Comparison of ENCODE assay signal across 8 mouse cellular contexts in genomic region chr5:140749062-140749875, GRCm38 (mm10). TPM values are rescaled to one million over a fixed set of nuclear protein-coding genes. Genes with fewer than 3 reads are reported as not detected.
DNase-seq lines count a peak whose midpoint lies in the region; ATAC-seq lines count a peak whose summit lies in the region.

No protein-coding gene starts in this region.

- WGBS in hindbrain, embryonic 12.5 days, result 24% methylated on average over 12 of the region's 12 CpGs

- no peak overlapping the region for H3K27ac ChIP-seq in hindbrain, embryonic 12.5 days

- H3K4me2 ChIP-seq in hindbrain, embryonic 12.5 days (replicated peaks), result peak overlapping the region; percentile 49

- no peaks in the 10 kb centered on the region for H3K27me3 ChIP-seq in hindbrain, embryonic 12.5 days

- no peaks in the 10 kb centered on the region for H3K36me3 ChIP-seq in hindbrain, embryonic 12.5 days

- peak; percentile 81 for ATAC-seq in frontal cortex, adult (ENCODE audit: low TSS enrichment)
- ATAC-seq in hindbrain, embryonic 12.5 days (ENCODE audit: low FRiP score), result peak; percentile 73

- peak overlapping the region; percentile 22 for H3K4me3 ChIP-seq in hindbrain, embryonic 12.5 days

- H3K9me3 ChIP-seq in hindbrain, embryonic 12.5 days (replicated peaks), result 0 out of 2 replicates have a peak, but pooled peaks cover 5% of the 10 kb centered on the region

- H3K4me1 ChIP-seq in hindbrain, embryonic 12.5 days, result peaks cover 10% of the 10 kb centered on the region

- H3K9ac ChIP-seq in hindbrain, embryonic 12.5 days, result peak overlapping the region; percentile 42

- peak; percentile 89 for DNase-seq in NIH3T3 (ENCODE audit: low read depth)
- DNase-seq in cerebellum, adult 9-11 months, result peak; percentile 76
- peak; percentile 76 to 79 for DNase-seq in layer of hippocampus, postnatal 14 days (ENCODE audit: low spot score in 2 of 2)
- peak; percentile 86 for DNase-seq in lung, postnatal 36 days
- DNase-seq in retina, embryonic 14.5 days (ENCODE audit: low spot score), result peak; percentile 87
- DNase-seq in thymus, postnatal 4 days, result peak; percentile 86

RNA-seq across cellular contexts. Expression of gene Amz1, which starts 25.3 kb away (rescaled TPM):
- 1.8 and 2.1 TPM in 2 replicates for polyA plus RNA-seq in hindbrain, embryonic 12.5 days (2016; fragmentation: Nextera tagmentation; extraction: Ambion mirVana)
- total RNA-seq in layer of hippocampus, postnatal 14 days (2021), result 10 to 100 TPM; 23.9 to 24.1 TPM

RNA-seq across cellular contexts. Expression of gene Brat1, which starts 44.5 kb away (rescaled TPM):
- 22.8 and 25.7 TPM in 2 replicates for polyA plus RNA-seq in hindbrain, embryonic 12.5 days (2016; fragmentation: Nextera tagmentation; extraction: Ambion mirVana)
- 10 to 100 TPM; 26.5 to 26.9 TPM for total RNA-seq in layer of hippocampus, postnatal 14 days (2021)

RNA-seq across cellular contexts. Expression of gene Iqce, which starts 47.1 kb away (rescaled TPM):
- polyA plus RNA-seq in hindbrain, embryonic 12.5 days (2016; fragmentation: Nextera tagmentation; extraction: Ambion mirVana), result 31.3 and 31.7 TPM in 2 replicates
- total RNA-seq in layer of hippocampus, postnatal 14 days (2021), result 10 to 100 TPM; 43.3 to 53.8 TPM
